Mouse (Mus musculus) thymus, adult 18-20 months (tissue): Measurements from ENCODE around the gene Defb19.

Experiments
- DNase-seq, 2 experiments: peaks; one replicate each; pipeline ENCODE4 v3.0.0; 2022; ENCODE audit warnings: mixed read lengths in 2 of 2

Gene Defb19

GRCm38 (mm10) chr2:152580107-152580506 lies at the start of gene Defb19:
Defb19 (minus strand) TSS chr2:152580312.
- no peak for DNase-seq

GRCm38 (mm10) chr2:152629904-152630303 lies 49.8 kb upstream of the Defb19 start:
- no peak for DNase-seq

DNA sequence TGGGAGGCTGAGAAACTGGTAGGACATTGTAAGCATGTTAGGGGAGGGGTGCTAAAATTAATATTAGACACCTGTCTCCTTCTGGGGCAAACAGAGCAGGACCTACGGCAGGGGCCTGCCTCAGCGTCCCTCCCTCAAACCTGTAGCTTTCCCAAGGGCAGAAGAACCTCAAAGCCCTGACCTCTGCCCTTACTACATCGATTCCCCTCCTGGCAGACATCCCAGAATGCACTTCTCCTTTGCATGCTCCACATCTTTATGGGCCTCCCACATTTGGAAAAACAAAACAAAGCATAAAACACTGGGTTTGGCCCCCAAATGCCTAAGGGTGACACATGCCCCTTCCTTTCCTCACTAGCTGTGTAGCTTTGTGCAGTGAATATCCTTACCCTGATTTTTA lies 49.1 kb upstream of the Defb19 start:
- DNase-seq = no peak

DNA sequence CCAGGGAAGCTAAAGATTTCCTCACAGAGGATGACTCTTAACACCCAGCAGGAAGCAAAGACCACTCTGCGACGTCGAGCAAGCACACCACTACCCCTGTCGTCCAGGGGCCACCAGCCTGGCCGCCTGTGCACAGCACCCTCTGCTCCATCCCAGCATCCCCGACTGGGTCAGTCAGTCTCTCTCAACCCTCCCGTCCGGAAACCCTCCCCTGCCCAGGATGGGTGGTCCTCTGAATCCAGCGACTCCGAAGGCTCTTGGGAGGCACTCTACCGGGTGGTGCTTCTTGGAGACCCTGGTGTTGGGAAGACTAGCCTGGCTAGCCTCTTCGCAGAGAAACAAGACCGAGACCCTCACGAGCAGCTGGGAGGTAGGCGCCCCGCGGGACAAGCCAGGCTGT lies 48.0 kb upstream of the Defb19 start:
- no peak for DNase-seq

DNA sequence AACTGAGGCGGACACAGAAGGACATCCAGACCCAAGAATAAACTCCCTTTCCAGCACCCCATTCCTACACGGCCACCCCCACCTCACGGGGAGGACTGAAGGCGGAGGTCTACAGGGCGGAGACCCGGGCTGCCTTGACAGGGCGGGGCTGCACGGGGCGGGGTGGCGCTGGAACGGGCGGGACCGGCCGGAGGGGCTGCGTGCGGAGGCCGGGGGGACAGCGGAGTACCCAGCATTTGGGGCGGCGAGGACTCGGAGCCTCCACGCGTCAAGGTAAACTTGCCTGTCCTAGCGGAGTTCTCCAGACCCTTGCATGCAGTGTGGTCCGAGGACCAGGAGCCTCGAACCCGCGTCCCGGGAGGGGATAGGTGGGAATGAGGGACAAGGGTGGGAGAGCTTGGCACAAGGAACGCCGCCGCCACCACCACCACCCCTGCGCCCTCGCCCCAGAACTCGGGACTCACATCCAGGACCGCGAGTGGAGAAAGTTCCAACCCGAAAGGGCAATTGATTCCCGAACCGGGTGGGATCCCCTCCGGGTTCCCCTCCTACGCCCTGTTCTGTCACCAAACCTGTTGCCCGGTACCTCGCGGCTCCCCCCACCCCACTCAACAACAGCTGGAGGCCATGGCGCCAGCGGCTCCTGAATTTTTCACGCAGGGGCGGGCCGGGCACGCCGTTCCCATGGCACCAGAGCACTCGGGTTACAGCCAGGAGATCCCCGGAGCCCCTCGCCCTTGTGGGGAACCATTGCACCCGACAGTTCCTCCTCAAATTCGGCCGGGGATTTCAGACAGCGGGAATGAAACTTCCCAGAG lies 46.9 kb upstream of the Defb19 start, which contains the start of gene Rem1:
Gene Rem1 (plus strand): TSS at position 178 of the 818 bp plus-strand sequence.
- DNase-seq = no peak

DNA sequence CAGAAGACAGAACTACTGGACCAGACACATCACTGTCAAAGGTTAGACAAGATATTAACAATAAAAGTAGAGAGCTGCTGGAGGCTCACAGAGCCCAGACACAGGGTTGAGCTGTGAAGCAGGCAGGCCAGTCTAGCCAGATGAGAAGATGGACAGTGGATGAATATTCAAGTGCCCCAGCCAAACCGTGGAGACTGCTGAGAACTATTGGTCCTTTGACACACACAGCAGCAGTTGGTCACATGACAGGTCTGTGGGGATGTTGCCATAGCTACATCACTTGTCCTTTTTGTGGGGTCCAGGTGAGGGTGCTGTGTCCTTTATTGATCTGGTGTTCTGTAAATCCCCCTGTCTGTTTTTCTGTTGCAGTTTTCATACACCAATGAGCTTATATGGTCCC lies 45.1 kb upstream of the Defb19 start:
- DNase-seq = no peak

GRCm38 (mm10) chr2:152624566-152624965 lies 44.5 kb upstream of the Defb19 start:
- DNase-seq = no peak

DNA sequence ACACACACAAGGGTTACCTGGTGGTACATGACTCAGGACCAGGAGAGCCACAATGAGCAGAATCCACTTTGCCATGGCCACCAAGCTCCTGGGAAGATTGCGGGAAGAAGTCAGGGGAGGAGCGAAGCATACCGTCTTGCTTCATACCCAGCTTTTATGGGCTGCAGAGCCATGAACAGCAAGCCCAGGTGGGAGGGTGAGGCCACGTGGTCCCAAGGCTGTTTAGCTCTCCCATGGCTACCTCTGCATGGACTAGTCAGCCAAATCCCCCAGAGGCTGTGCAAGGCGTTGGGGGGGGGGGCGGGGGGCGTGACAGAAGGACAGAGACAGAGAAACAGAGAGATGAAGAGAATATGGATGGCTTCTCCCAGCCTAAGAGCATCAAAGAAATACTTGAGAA lies 42.8 kb upstream of the Defb19 start, which contains the start of gene Defb25:
Gene Defb25 (minus strand): TSS at position 101 of the 400 bp plus-strand sequence.
- no peak for DNase-seq

DNA sequence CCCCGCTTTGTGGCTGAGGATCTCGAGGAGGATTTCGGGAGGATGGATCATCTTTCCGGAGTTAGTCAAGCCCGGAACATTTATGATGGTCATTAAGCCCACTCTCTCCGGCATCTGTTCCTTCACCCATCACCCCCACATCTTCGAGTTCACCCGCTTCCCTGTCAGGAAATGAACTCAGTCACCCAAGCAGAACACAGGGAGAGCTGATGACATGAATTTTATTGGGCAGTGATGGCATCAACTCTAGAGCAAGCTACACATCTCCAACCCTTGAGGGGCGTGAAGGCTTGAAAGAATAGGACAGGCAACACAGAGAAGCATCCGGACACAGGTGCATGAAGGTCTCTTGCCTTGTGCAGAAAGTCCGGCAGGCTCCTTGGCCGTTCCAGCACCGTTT lies 42.0 kb upstream of the Defb19 start:
- no peak for DNase-seq

GRCm38 (mm10) chr2:152620367-152621134 lies 40.4 kb upstream of the Defb19 start:
- DNase-seq = no peak

- no peak for DNase-seq
Measured at GRCm38 (mm10) chr2:152617374-152617773, 37.3 kb upstream of the Defb19 start.

GRCm38 (mm10) chr2:152616470-152616869 lies 36.4 kb upstream of the Defb19 start:
- no peak for DNase-seq

DNA sequence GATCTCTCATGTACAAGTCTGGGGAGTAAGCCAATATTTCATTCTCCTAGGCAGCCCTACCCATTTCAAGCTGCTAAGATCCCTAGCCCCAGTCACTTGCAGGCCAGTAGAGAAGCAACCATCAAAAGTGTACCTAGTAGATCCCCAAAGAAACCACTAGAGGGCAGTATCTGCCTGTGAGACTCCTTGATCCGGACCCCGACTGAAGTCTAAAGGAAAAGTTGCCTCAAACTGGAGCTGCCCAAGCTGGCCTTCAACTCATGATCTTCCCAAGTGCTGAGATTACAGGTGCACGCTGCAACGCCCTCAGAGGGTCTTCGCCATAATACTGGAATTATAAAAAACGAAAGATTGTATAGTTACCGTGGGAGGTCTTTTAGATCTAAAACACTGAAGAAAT lies 35.5 kb upstream of the Defb19 start:
- DNase-seq = no peak

DNA sequence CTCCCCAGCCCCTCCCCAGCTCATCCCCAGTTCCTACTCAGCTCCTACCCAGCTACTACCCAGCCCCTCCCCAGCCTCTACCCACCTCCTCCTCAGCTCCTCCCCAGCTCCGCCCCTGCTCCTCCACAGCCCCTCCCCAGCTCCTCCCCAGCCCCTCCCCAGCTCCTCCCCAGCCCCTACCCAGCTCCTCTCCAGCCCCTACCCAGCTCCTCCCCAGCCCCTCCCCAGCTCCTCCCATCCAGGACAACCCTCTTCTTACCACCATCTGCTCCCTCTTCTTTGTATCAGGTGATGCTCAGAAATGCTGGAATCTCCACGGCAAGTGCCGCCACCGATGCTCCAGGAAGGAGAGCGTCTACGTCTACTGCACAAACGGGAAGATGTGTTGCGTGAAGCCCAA lies 32.1 kb upstream of the Defb19 start:
- DNase-seq = no peak

- DNase-seq = no peak
Measured at GRCm38 (mm10) chr2:152608719-152609118, 28.6 kb upstream of the Defb19 start.

DNA sequence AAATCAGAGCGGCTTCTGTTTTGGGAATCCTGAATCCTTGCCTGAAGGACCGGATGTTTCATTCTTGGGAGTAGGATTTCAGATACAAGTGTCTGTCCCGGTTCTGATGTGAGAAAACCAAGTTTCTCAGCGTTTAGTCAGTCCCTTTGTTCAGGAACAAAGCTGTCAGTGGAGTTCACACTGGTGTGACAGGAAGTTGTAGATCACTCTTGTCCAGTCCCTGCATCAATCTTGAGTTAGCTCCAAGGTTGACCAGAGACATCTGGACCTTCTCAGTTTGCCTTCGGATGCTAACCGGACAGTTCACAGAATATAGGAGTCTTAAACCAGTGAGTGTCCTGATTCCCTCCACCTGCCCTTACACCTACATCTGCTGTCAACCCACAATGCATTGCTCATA lies 27.6 kb upstream of the Defb19 start:
- no peak for DNase-seq

- no peak for DNase-seq
Measured at GRCm38 (mm10) chr2:152604057-152604456, 23.9 kb upstream of the Defb19 start, which contains the start of gene Defb36. Defb36 (plus strand) TSS chr2:152604327.

- DNase-seq = no peak
Measured at GRCm38 (mm10) chr2:152601275-152601960, 21.3 kb upstream of the Defb19 start.

- no peak for DNase-seq
Measured at GRCm38 (mm10) chr2:152600076-152600475, 20.0 kb upstream of the Defb19 start.

- DNase-seq = no peak
Measured at GRCm38 (mm10) chr2:152599299-152599698, 19.2 kb upstream of the Defb19 start, which contains the start of gene Defb45. Defb45 (minus strand) TSS chr2:152599399.

DNA sequence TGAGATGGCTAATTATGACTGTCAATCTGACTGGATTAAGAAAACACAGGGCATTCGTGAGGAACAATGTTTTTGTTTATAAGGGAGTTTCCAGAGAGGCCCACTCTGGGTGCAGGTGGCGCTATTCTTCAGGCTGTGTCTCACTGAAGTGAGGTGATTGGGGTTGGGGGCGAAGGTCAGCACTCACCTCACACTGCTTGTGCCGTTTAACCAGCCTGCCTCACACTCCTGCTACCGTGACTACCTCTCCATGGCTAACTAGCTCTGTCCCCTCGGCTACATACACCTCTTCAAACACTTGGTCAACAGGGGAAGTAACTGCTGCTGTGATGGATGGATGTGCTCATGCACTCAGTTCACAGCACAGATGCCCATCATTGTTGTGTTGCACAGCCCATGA lies 8.9 kb upstream of the Defb19 start:
- no peak for DNase-seq

DNA sequence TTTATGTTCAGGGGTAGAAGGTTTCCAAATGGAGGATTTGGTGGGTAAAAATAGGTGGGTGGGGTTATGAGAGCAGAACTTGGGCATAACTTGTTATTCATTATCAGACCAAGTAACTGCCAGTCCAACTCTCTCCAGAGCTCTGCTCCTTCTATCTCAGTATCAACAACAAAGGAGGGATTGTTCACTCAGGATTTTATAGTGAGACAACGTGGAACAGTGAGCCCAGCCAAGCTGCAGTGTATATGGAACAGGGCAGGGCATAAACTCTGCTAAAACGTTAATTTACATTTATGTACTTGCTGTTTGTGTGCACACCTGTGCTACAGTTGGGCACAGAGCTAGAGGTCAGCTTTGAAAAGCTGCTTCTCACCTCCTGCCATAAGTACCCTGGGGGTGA lies 8.3 kb upstream of the Defb19 start:
- DNase-seq = no peak

GRCm38 (mm10) chr2:152586926-152587560 lies 6.9 kb upstream of the Defb19 start:
- DNase-seq = no peak
